Mouse (Mus musculus): Measurements from ENCODE around the gene Alk.

GRCm38 (mm10) chr17:72640095-72640494 lies 35.7 kb upstream of the Alk start:
- TF ChIP-seq CTCF (IDR thresholded peaks at IDR 0.05; ENCODE audit: control insufficient read depth, insufficient read depth, insufficient read length) (no peak), MAX (IDR thresholded peaks at IDR 0.05) (no peak), FOSL1 (IDR thresholded peaks at IDR 0.05; ENCODE audit: insufficient read depth, low read length, poor library complexity, severe bottlenecking) (no peak), USF1 (IDR thresholded peaks at IDR 0.05; ENCODE audit: low read depth) (no peak), MYOD1 (IDR thresholded peaks at IDR 0.05; ENCODE audit: control insufficient read depth, insufficient read length, low read depth) (no peak)

Data from C2C12 (cell line).